Comparison of ENCODE assay signal across 8 mouse cellular contexts in genomic region chr7:25657785-25658184, GRCm38 (mm10). TPM values are rescaled to one million over a fixed set of nuclear protein-coding genes. Genes with fewer than 3 reads are reported as not detected.
DNase-seq lines count a peak whose midpoint lies in the region; ATAC-seq and TF ChIP-seq lines count a peak whose summit lies in the region.

No protein-coding gene starts in this region.

- H3K36me3 ChIP-seq in ES-Bruce4 (ENCODE audit: control insufficient read depth, insufficient read depth, low read length, poor library complexity, severe bottlenecking): peaks cover 14% of the 10 kb centered on the region
- peaks cover 5% of the 10 kb centered on the region; the same call in 1 of the 2 replicates for H3K36me3 ChIP-seq in forebrain, embryonic 14.5 days (ENCODE audit: control insufficient read depth, insufficient read depth, low read length)
- H3K36me3 ChIP-seq in liver, embryonic 15.5 days (replicated peaks): 0 out of 2 replicates have a peak, but pooled peaks cover 4% of the 10 kb centered on the region

- peak overlapping the region; percentile 99 for H3K27ac ChIP-seq in gastrocnemius, adult 2 months
- no peak overlapping the region for H3K27ac ChIP-seq in ES-Bruce4 (ENCODE audit: insufficient read depth, low read length)
- no peak overlapping the region for H3K27ac ChIP-seq in forebrain, embryonic 14.5 days (ENCODE audit: low read depth, low read length)
- peak overlapping the region; percentile 76; the same call in 1 of the 2 replicates for H3K27ac ChIP-seq in liver, embryonic 15.5 days (replicated peaks)

- H3K27me3 ChIP-seq in ES-Bruce4 (ENCODE audit: control insufficient read depth, insufficient read depth, low read length, poor library complexity, severe bottlenecking): no peaks in the 10 kb centered on the region
- no peaks in the 10 kb centered on the region for H3K27me3 ChIP-seq in forebrain, embryonic 14.5 days (replicated peaks; ENCODE audit: control insufficient read depth, insufficient read depth, low read length)
- no peaks in the 10 kb centered on the region for H3K27me3 ChIP-seq in liver, embryonic 15.5 days

- 44% methylated on average over 10 of the region's 10 CpGs for WGBS in forebrain, embryonic 14.5 days
- 27% methylated on average over 10 of the region's 10 CpGs for WGBS in liver, embryonic 15.5 days (ENCODE audit: insufficient replicate concordance)

- no peaks in the 10 kb centered on the region for H3K9me3 ChIP-seq in ES-Bruce4 (replicated peaks; ENCODE audit: control insufficient read depth, insufficient read depth, low read length, poor library complexity, severe bottlenecking)
- H3K9me3 ChIP-seq in forebrain, embryonic 14.5 days (replicated peaks; ENCODE audit: control insufficient read depth, low read length): no peaks in the 10 kb centered on the region
- no peaks in the 10 kb centered on the region for H3K9me3 ChIP-seq in liver, embryonic 15.5 days (replicated peaks)

- ATAC-seq in forebrain, embryonic 14.5 days: no peak
- ATAC-seq in liver, embryonic 15.5 days (ENCODE audit: insufficient read depth): no peak
- ATAC-seq in monocyte, adult 5-6 weeks (replicated peaks; ENCODE audit: insufficient number of reproducible peaks, low FRiP score, low TSS enrichment, poor library complexity, severe bottlenecking): no peak

- H3K4me1 ChIP-seq in ES-Bruce4 (ENCODE audit: control insufficient read depth, insufficient read depth, low read length): no peaks in the 10 kb centered on the region
- H3K4me1 ChIP-seq in forebrain, embryonic 14.5 days (ENCODE audit: control insufficient read depth, insufficient read depth, low read length): peaks cover 4% of the 10 kb centered on the region
- H3K4me1 ChIP-seq in liver, embryonic 15.5 days (replicated peaks): peaks cover 53% of the 10 kb centered on the region

- TF ChIP-seq CTCF in gastrocnemius, adult 2 months (IDR thresholded peaks at IDR 0.05): no peak
- no peak for TF ChIP-seq CTCF in ES-Bruce4 (IDR thresholded peaks at IDR 0.05; ENCODE audit: low read depth, low read length)

- peak overlapping the region; percentile 95 for H3K4me3 ChIP-seq in gastrocnemius, adult 2 months
- H3K4me3 ChIP-seq in ES-Bruce4 (ENCODE audit: low read depth, low read length): peak overlapping the region; percentile 81
- peak overlapping the region; percentile 65 for H3K4me3 ChIP-seq in forebrain, embryonic 14.5 days (ENCODE audit: low read depth, low read length)
- peak overlapping the region; percentile 77 for H3K4me3 ChIP-seq in liver, embryonic 15.5 days (replicated peaks)

- H3K9ac ChIP-seq in ES-Bruce4 (ENCODE audit: low read depth, poor library complexity, severe bottlenecking): peak overlapping the region; percentile 65; the same call in 1 of the 2 replicates
- peak overlapping the region; percentile 68 for H3K9ac ChIP-seq in forebrain, embryonic 14.5 days (ENCODE audit: low read length)
- peak overlapping the region; percentile 46; the same call in 1 of the 2 replicates for H3K9ac ChIP-seq in liver, embryonic 15.5 days

- no peak for TF ChIP-seq EP300 in ES-Bruce4 (IDR thresholded peaks at IDR 0.05; ENCODE audit: insufficient read depth, low read depth, low read length)

- peak overlapping the region; percentile 60 for H3K4me2 ChIP-seq in forebrain, embryonic 14.5 days (ENCODE audit: low read length)
- H3K4me2 ChIP-seq in liver, embryonic 15.5 days: peak overlapping the region; percentile 90

- TF ChIP-seq POLR2A in ES-Bruce4 (IDR thresholded peaks at IDR 0.05; ENCODE audit: insufficient read depth, low read length): no peak

- intact Hi-C loops in gastrocnemius, adult 2 months (cut with DNase I): no loop called here

- peak; percentile 46 for DNase-seq in gastrocnemius, adult 2 months
- no peak for DNase-seq in gastrocnemius, postnatal 10 days
- DNase-seq in forebrain, embryonic 14.5 days (ENCODE audit: low spot score): no peak
- no peak for DNase-seq in right cerebral cortex, postnatal 25 days
- no peak for DNase-seq in layer of hippocampus, adult 11-12 months (ENCODE audit: low spot score)

RNA-seq across cellular contexts. Expression of gene Bckdha, which starts 1.0 kb away (rescaled TPM):
- total RNA-seq in gastrocnemius, adult 2 months (2021): 100 to 1,000 TPM; 103 to 152 TPM
- total RNA-seq in gastrocnemius, postnatal 10 days (2021): 10 to 100 TPM; 51.9 to 60.8 TPM
- polyA plus RNA-seq in ES-Bruce4 (2011; ENCODE audit: insufficient read depth, insufficient read length, low read depth, missing spikeins): 26.1 and 26.9 TPM in 2 replicates
- polyA plus RNA-seq in forebrain, embryonic 14.5 days (2014; fragmentation: Nextera tagmentation; extraction: Ambion mirVana): 65.1 and 69.7 TPM in 2 replicates
- 30.2 and 39.3 TPM in 2 replicates for polyA plus RNA-seq in liver, embryonic 15.5 days (2015; fragmentation: Nextera tagmentation; extraction: Ambion mirVana)
- 21.4 to 28.0 TPM (median 26.7 TPM) in 3 replicates for total RNA-seq in monocyte, adult 5-6 weeks (2017)

RNA-seq across cellular contexts. Expression of gene Exosc5, which starts 1.2 kb away (rescaled TPM):
- 10 to 100 TPM; 24.1 to 24.3 TPM for total RNA-seq in gastrocnemius, adult 2 months (2021)
- total RNA-seq in gastrocnemius, postnatal 10 days (2021): 10 to 100 TPM; 23.6 to 26.0 TPM
- polyA plus RNA-seq in ES-Bruce4 (2011; ENCODE audit: insufficient read depth, insufficient read length, low read depth, missing spikeins): 53.7 and 71.1 TPM in 2 replicates
- polyA plus RNA-seq in forebrain, embryonic 14.5 days (2014; fragmentation: Nextera tagmentation; extraction: Ambion mirVana): 49.4 and 53.9 TPM in 2 replicates
- 46.1 and 50.8 TPM in 2 replicates for polyA plus RNA-seq in liver, embryonic 15.5 days (2015; fragmentation: Nextera tagmentation; extraction: Ambion mirVana)
- 20.9 to 26.6 TPM (median 23.0 TPM) in 3 replicates for total RNA-seq in monocyte, adult 5-6 weeks (2017)

RNA-seq across cellular contexts. Expression of gene Tmem91, which starts 17.2 kb away (rescaled TPM):
- total RNA-seq in gastrocnemius, adult 2 months (2021): not detected
- total RNA-seq in gastrocnemius, postnatal 10 days (2021): under 1 TPM; 0.45 to 0.47 TPM
- 3.3 and 3.7 TPM in 2 replicates for polyA plus RNA-seq in ES-Bruce4 (2011; ENCODE audit: insufficient read depth, insufficient read length, low read depth, missing spikeins)
- polyA plus RNA-seq in forebrain, embryonic 14.5 days (2014; fragmentation: Nextera tagmentation; extraction: Ambion mirVana): 11.1 and 16.4 TPM in 2 replicates
- 0.96 and 1.0 TPM in 2 replicates for polyA plus RNA-seq in liver, embryonic 15.5 days (2015; fragmentation: Nextera tagmentation; extraction: Ambion mirVana)
- total RNA-seq in monocyte, adult 5-6 weeks (2017): 0.29 to 1.2 TPM (median 0.96 TPM) in 3 replicates

RNA-seq across cellular contexts. Expression of gene B9d2, which starts 22.8 kb away (rescaled TPM):
- total RNA-seq in gastrocnemius, adult 2 months (2021): 1 to 10 TPM; 8.7 to 9.7 TPM
- 10 to 100 TPM; 10.5 to 10.9 TPM for total RNA-seq in gastrocnemius, postnatal 10 days (2021)
- polyA plus RNA-seq in ES-Bruce4 (2011; ENCODE audit: insufficient read depth, insufficient read length, low read depth, missing spikeins): 7.9 and 15.2 TPM in 2 replicates
- polyA plus RNA-seq in forebrain, embryonic 14.5 days (2014; fragmentation: Nextera tagmentation; extraction: Ambion mirVana): 44.3 and 57.6 TPM in 2 replicates
- 19.9 and 23.2 TPM in 2 replicates for polyA plus RNA-seq in liver, embryonic 15.5 days (2015; fragmentation: Nextera tagmentation; extraction: Ambion mirVana)
- total RNA-seq in monocyte, adult 5-6 weeks (2017): 29.3 to 50.4 TPM (median 44.2 TPM) in 3 replicates

RNA-seq across cellular contexts. Expression of gene Tgfb1, which starts 29.0 kb away (rescaled TPM):
- total RNA-seq in gastrocnemius, adult 2 months (2021): 1 to 10 TPM; 4.6 to 6.6 TPM
- 10 to 100 TPM; 15.2 to 25.6 TPM for total RNA-seq in gastrocnemius, postnatal 10 days (2021)
- 22.9 and 25.6 TPM in 2 replicates for polyA plus RNA-seq in ES-Bruce4 (2011; ENCODE audit: insufficient read depth, insufficient read length, low read depth, missing spikeins)
- 0.61 and 0.83 TPM in 2 replicates for polyA plus RNA-seq in forebrain, embryonic 14.5 days (2014; fragmentation: Nextera tagmentation; extraction: Ambion mirVana)
- polyA plus RNA-seq in liver, embryonic 15.5 days (2015; fragmentation: Nextera tagmentation; extraction: Ambion mirVana): 5.0 and 6.0 TPM in 2 replicates
- 59.4 to 115 TPM (median 71.4 TPM) in 3 replicates for total RNA-seq in monocyte, adult 5-6 weeks (2017)

Comparison
In these comparisons a context has a peak if more than half of its experiments do, and no peak if none do; other contexts are left out.
1. H3K27ac ChIP-seq: peak in gastrocnemius, adult 2 months (single experiment) and liver, embryonic 15.5 days (single experiment); none in ES-Bruce4 (single experiment) and forebrain, embryonic 14.5 days (single experiment).
2. Peak in every context shown above with its lines, with median percentiles within 50 percentile points of each other: H3K4me3 ChIP-seq and H3K9ac ChIP-seq.